Mouse (Mus musculus): ENCODE results near the gene Tra2a. TPM values are rescaled to one million over a fixed set of nuclear protein-coding genes. Genes with fewer than 3 reads are reported as not detected.

The Tra2a gene
- total and polyA plus RNA-seq, 3 experiments, result 85.2 to 108 TPM; not detected in 1

- no peaks in the 10 kb centered on the region for H3K9me3 ChIP-seq (replicated peaks; ENCODE audit: insufficient read depth, low read length)
- no peaks in the 10 kb centered on the region for H3K36me3 ChIP-seq (ENCODE audit: control insufficient read depth in 1 of 2, insufficient read depth in 2 of 2, low read length in 2 of 2)
- no peaks in the 10 kb centered on the region for H3K79me2 ChIP-seq (ENCODE audit: control insufficient read depth, insufficient read depth, low read length, poor library complexity)
- no peak overlapping the region for H3K4me3 ChIP-seq (ENCODE audit: control insufficient read depth in 1 of 2, insufficient read depth in 1 of 2, low read depth in 2 of 2, low read length in 2 of 2)
- no peak for TF ChIP-seq CTCF (IDR thresholded peaks at IDR 0.05 in 2 of 3, conservative IDR thresholded peaks at IDR 0.05 in 1 of 3; ENCODE audit: control insufficient read depth in 1 of 3, insufficient read depth in 1 of 3, low read depth in 2 of 3, low read length in 3 of 3, poor library complexity in 1 of 3, severe bottlenecking in 1 of 3)
- no peak for TF ChIP-seq MXI1 (IDR thresholded peaks at IDR 0.05; ENCODE audit: low read depth, low read length)
- TF ChIP-seq ZMIZ1 (IDR thresholded peaks at IDR 0.05; ENCODE audit: low read depth, low read length), result no peak
- no peak for TF ChIP-seq ZC3H11A (IDR thresholded peaks at IDR 0.05; ENCODE audit: low read depth, low read length)
- TF ChIP-seq USF2 (IDR thresholded peaks at IDR 0.05; ENCODE audit: borderline replicate concordance in 1 of 2, insufficient read depth in 1 of 2, low read depth in 1 of 2, low read length in 2 of 2), result no peak
- no peak for TF ChIP-seq EP300 (IDR thresholded peaks at IDR 0.05; ENCODE audit: low read depth in 1 of 2, low read length in 2 of 2)
- TF ChIP-seq TAL1 (IDR thresholded peaks at IDR 0.05; ENCODE audit: low read length), result no peak
- H3K4me1 ChIP-seq (ENCODE audit: control insufficient read depth in 1 of 2, insufficient read depth in 2 of 2, low read length in 2 of 2), result no peaks in the 10 kb centered on the region
- no peak overlapping the region for H3K9ac ChIP-seq (ENCODE audit: control insufficient read depth, low read depth, low read length, poor library complexity, severe bottlenecking)
- H3K27ac ChIP-seq (ENCODE audit: control insufficient read depth, low read depth, low read length), result no peak overlapping the region
- no peaks in the 10 kb centered on the region for H3K27me3 ChIP-seq (ENCODE audit: control insufficient read depth in 1 of 2, insufficient read depth in 2 of 2, low read length in 2 of 2)
- no peak for DNase-seq (ENCODE audit: low read depth, low spot score)
Measured at GRCm38 (mm10) chr6:49208297-49208930, 55.4 kb downstream of the Tra2a start.

- no peaks in the 10 kb centered on the region for H3K36me3 ChIP-seq (ENCODE audit: control insufficient read depth in 1 of 2, insufficient read depth in 2 of 2, low read length in 2 of 2)
Measured at GRCm38 (mm10) chr6:49206416-49206815, 57.4 kb downstream of the Tra2a start.

More at GRCm38 (mm10) chr6:49206416-49206815, 57.4 kb downstream of the Tra2a start:
- DNase-seq (ENCODE audit: low read depth, low spot score), result no peak
- Histone ChIP-seq H3K4me3 (ENCODE audit: control insufficient read depth in 1 of 2, insufficient read depth in 1 of 2, low read depth in 2 of 2, low read length in 2 of 2) (no peak overlapping the region), H3K79me2 (ENCODE audit: control insufficient read depth, insufficient read depth, low read length, poor library complexity) (no peaks in the 10 kb centered on the region), H3K4me1 (ENCODE audit: control insufficient read depth in 1 of 2, insufficient read depth in 2 of 2, low read length in 2 of 2) (no peaks in the 10 kb centered on the region), H3K27me3 (ENCODE audit: control insufficient read depth in 1 of 2, insufficient read depth in 2 of 2, low read length in 2 of 2) (no peaks in the 10 kb centered on the region), H3K9me3 (replicated peaks; ENCODE audit: insufficient read depth, low read length) (no peaks in the 10 kb centered on the region), H3K27ac (ENCODE audit: control insufficient read depth, low read depth, low read length) (no peak overlapping the region), H3K9ac (ENCODE audit: control insufficient read depth, low read depth, low read length, poor library complexity, severe bottlenecking) (no peak overlapping the region)
- TF ChIP-seq POLR2AphosphoS2 (IDR thresholded peaks at IDR 0.05; ENCODE audit: low read length), result no peak
- TF ChIP-seq SIN3A (IDR thresholded peaks at IDR 0.05; ENCODE audit: low read length), result no peak
- no peak for TF ChIP-seq USF2 (IDR thresholded peaks at IDR 0.05; ENCODE audit: borderline replicate concordance in 1 of 2, insufficient read depth in 1 of 2, low read depth in 1 of 2, low read length in 2 of 2)
- no peak for TF ChIP-seq ZNF384 (IDR thresholded peaks at IDR 0.05; ENCODE audit: low read depth, low read length)
- TF ChIP-seq TCF12 (IDR thresholded peaks at IDR 0.05; ENCODE audit: low read depth, low read length), result no peak
- no peak for TF ChIP-seq RAD21 (IDR thresholded peaks at IDR 0.05; ENCODE audit: low read depth, low read length)
- no peak for TF ChIP-seq KAT2A (conservative IDR thresholded peaks at IDR 0.05; ENCODE audit: low read depth, low read length)
- no peak for TF ChIP-seq MYB (IDR thresholded peaks at IDR 0.05; ENCODE audit: low read depth, low read length)
- TF ChIP-seq EP300 (IDR thresholded peaks at IDR 0.05; ENCODE audit: low read depth in 1 of 2, low read length in 2 of 2), result no peak
- no peak for TF ChIP-seq ETS1 (IDR thresholded peaks at IDR 0.05; ENCODE audit: low read depth, low read length)
- TF ChIP-seq JUND (IDR thresholded peaks at IDR 0.05; ENCODE audit: low read depth, low read length), result no peak
- no peak for TF ChIP-seq UBTF (IDR thresholded peaks at IDR 0.05; ENCODE audit: borderline replicate concordance, insufficient read depth, low read depth, low read length)
- TF ChIP-seq CHD1 (IDR thresholded peaks at IDR 0.05; ENCODE audit: low read depth, low read length), result no peak
- TF ChIP-seq MYC (IDR thresholded peaks at IDR 0.05; ENCODE audit: low read depth, low read length), result no peak
- TF ChIP-seq NRF1 (IDR thresholded peaks at IDR 0.05; ENCODE audit: insufficient read depth, low read depth, low read length, poor library complexity, severe bottlenecking), result no peak
- no peak for TF ChIP-seq NELFE (IDR thresholded peaks at IDR 0.05; ENCODE audit: low read depth, low read length)
- no peak for TF ChIP-seq POLR2A (IDR thresholded peaks at IDR 0.05; ENCODE audit: control insufficient read depth in 1 of 2, insufficient read depth in 1 of 2, low read depth in 1 of 2, low read length in 2 of 2, poor library complexity in 1 of 2)
- TF ChIP-seq USF1 (IDR thresholded peaks at IDR 0.05; ENCODE audit: low read depth, low read length), result no peak
- TF ChIP-seq TAL1 (IDR thresholded peaks at IDR 0.05; ENCODE audit: low read length), result no peak
